Mouse (Mus musculus) T-helper 17 cell (primary cell): ENCODE measurements around the gene Olfm1.

Source experiments
- in situ Hi-C, 2 experiments: fragments of 300-600 bp; cut with MboI, MseI; formaldehyde crosslinking; loops; 1 replicate in 1 of 2; 2 replicates in 1 of 2; pipeline ENCODE4 v1.15.1; 2025; ENCODE audit warnings: high pct_unique_total_duplicates in 2 of 2

Olfm1 gene

GRCm38 (mm10) chr2:28204677-28205466 lies 12.1 kb downstream of the Olfm1 start:
- in situ Hi-C loops = loop anchor here (5.0 to 10.0 kb wide), 7 partner anchors 72 to 350 kb away; no protein-coding TSS in a partner anchor

DNA sequence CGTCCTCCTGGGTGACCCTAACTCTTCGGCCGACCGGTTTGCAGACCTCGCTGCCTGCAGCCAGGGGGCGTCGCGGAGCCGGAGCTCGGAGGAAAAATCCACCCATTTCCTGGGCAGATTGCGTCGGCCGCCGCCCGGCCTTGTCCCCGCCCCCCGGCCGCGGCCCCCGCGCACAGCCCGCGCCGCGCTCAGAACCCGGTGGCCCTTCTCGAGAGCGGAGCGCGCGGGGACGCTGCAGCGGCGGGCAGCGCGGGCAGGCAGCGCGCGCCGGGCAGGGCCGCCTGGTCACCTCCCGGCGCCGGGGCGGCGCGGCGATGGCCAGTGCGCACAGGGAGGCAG lies 12.6 kb downstream of the Olfm1 start:
- in situ Hi-C loops = loop anchor here (5.0 to 10.0 kb wide), 2 partner anchors 207 to 349 kb away; no protein-coding TSS in a partner anchor

DNA sequence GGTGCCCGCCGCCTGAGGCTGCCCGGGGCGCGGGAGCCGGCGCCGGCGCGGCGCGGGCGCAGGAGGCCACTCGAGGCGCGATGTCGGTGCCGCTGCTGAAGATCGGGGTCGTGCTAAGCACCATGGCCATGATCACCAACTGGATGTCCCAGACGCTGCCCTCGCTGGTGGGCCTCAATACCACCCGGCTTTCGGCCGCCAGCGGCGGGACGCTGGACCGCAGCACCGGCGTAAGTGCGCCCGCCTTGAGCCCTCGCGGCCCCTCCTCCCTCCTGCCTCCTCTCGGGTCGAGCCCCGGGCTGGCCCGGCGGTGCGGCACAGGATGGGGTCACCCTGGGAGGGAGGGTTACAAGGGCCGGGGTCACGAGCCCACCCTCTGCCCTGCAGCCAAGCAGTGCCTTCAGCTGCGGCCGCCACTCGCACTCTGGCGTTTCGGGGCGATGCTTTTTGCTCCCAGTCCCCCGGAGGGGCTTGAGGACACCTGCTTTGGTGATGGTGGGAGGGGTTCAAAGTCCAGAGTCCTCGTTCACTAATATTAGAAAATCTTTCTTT lies 13.2 kb downstream of the Olfm1 start:
- in situ Hi-C loops = loop anchor here (5.0 to 10.0 kb wide), 2 partner anchors 206 to 349 kb away; no protein-coding TSS in a partner anchor

GRCm38 (mm10) chr2:28206472-28206871 lies 13.7 kb downstream of the Olfm1 start:
- in situ Hi-C loops = loop anchor here (5.0 to 10.0 kb wide), 2 partner anchors 206 to 348 kb away; no protein-coding TSS in a partner anchor

GRCm38 (mm10) chr2:28207200-28207750 lies 14.5 kb downstream of the Olfm1 start:
- in situ Hi-C loops = loop anchor here (5.0 to 10.0 kb wide), 2 partner anchors 205 to 348 kb away; no protein-coding TSS in a partner anchor

DNA sequence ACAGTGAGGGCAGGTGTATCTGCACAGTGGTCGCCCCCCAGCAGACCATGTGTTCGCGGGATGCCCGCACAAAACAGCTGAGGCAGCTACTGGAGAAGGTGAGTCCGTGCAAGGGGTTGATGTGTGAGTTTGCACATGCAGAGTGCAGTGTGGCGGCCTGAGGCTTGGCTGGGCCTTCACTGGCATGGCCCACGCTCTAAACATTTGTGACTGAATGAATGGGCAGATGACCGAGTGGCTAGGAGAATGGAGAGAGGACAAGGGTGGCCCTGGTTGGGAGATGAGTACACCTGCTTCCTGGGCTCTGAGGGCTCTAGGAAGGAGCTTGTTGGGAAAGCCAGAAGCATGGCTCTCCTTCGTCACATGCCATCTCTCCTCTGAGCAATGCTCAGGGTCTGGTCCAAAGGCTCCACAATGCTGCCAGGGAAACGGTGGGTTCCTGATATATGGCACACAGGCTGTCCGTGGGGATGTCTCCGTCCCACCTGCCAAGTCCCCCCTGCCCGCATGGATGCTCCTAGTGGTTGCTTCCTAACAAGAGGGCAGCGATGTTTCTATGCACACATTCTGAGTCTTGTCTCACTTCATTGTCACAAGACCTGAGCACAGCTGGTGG lies 15.4 kb downstream of the Olfm1 start:
- in situ Hi-C loops = loop anchor here (5.0 to 10.0 kb wide), 2 partner anchors 204 to 347 kb away; no protein-coding TSS in a partner anchor

- in situ Hi-C loops = loop anchor here (5.0 to 10.0 kb wide), 2 partner anchors 203 to 346 kb away; no protein-coding TSS in a partner anchor
Measured at GRCm38 (mm10) chr2:28209211-28209610, 16.4 kb downstream of the Olfm1 start.

DNA sequence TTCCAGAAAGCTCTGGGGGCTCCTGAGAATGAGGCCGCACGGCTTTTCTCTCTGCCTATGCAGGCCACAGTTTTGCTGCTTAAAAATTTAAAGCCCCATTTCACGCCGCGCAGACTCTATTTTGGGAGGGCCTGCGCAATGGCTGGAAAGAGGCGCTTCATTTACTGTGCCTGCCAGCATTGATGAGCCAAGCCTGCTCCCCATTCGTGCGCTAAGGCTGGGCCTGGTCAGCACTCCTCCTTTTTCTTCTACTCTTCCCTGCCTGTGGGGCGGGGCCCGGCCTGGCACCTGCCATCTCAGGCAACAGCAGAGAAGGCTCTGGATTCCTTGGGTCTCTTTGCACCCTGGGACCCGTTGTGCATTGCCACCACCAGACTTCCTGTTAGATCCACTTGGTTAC lies 16.9 kb downstream of the Olfm1 start:
- in situ Hi-C loops = loop anchor here (5.0 to 10.0 kb wide), 2 partner anchors 203 to 345 kb away; no protein-coding TSS in a partner anchor

DNA sequence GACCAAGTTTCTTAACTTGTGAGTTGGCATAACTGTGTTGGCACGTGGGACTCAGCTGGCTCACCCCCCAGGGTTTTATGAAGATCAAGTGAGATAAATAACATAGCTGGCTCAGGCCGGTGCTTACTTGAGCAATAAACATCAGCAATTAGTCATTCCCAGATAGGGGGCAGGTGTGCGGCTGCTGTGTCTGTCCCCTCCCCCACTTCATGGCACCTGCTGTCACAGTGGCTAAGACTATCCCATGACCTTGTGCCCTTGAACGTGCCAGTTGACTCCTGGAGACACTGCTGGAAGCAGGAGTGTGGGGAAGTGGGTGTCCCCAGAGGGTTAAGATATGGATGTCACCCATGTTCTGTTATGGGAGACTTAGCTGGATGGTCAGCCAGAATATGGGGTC lies 17.5 kb downstream of the Olfm1 start:
- in situ Hi-C loops = no loop called here

DNA sequence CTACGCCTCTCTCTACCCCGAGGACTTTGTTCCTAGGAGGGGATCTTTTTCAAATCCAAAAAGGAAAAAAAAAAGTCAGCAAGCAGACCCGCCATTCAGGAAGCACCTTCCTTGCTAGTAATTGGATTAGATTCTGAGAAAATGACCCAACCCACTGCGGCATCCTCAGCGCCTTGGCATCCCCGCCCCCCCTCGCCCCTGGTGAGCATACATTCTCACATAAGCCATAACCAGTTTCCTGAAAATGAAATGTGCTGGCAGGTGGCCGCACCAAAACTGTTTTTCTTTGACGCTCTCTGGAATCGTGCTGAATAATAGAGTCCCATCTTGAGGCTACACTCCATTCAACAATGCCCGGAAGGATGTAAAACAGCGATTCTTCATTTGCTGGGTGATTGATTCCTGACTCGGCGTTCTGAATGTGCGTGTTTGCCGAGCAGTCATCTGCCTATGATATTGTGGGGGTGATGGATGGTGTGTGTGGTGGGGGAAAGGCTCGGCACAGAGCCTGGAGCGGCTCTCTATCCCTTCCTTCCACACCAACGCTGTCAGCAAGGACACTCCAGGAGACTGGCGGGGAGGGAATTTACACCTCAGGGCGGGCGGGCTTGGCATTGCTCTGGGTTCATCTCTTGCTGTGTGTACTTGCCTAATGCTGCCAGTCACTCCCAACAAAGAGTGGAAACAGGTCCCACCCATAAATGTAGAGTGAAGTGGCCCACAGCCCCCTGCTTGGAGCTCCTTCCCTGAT lies 18.9 kb downstream of the Olfm1 start:
- in situ Hi-C loops = no loop called here

GRCm38 (mm10) chr2:28212911-28213310 lies 20.1 kb downstream of the Olfm1 start:
- in situ Hi-C loops = no loop called here

DNA sequence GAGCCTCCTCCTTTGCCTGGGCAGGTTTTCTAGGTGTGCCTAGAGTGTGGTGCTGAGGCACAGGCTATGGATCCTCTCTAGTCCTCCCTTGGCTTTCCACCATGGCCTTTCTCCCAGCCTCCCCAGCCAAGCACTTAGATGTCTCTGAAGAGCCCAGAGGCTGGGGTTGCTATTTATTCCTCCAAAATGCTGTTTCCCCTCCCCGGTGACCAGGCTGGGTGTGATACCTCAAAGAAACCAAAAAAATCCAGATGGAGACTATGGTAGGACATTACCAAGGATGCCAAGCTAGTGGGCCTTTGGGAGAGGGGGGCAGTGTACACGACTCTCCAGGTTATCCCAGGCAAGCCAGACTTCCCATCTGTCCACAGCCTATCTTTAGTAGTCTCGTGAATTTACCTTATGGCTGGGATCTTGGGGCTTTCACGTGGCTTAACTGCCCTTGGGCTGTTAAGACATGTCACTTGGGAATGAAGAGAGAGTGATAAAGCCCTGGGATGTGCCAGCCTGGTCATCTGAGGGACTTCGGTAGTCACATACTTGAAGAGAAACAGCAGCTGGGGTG lies 23.5 kb downstream of the Olfm1 start:
- in situ Hi-C loops = no loop called here

DNA sequence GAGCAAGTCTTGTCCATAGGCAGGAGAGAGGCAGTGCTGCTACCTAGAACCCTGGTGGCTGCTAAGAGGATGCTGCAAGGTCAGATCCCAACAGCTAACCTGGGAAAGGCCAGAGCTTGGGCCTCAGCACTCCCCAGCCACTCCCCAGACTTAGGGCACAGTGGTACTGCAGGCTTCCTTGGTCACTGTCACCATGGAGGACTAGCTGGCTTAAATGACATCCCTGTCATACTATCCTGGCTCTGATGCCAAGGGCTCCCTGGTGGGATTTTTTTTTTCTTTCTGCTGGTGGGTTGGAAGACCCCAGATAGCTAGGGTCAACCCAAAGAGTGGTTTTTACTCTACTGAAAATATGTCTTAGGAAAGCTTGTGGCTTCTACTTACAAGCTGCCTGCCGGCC lies 25.0 kb downstream of the Olfm1 start:
- in situ Hi-C loops = no loop called here

DNA sequence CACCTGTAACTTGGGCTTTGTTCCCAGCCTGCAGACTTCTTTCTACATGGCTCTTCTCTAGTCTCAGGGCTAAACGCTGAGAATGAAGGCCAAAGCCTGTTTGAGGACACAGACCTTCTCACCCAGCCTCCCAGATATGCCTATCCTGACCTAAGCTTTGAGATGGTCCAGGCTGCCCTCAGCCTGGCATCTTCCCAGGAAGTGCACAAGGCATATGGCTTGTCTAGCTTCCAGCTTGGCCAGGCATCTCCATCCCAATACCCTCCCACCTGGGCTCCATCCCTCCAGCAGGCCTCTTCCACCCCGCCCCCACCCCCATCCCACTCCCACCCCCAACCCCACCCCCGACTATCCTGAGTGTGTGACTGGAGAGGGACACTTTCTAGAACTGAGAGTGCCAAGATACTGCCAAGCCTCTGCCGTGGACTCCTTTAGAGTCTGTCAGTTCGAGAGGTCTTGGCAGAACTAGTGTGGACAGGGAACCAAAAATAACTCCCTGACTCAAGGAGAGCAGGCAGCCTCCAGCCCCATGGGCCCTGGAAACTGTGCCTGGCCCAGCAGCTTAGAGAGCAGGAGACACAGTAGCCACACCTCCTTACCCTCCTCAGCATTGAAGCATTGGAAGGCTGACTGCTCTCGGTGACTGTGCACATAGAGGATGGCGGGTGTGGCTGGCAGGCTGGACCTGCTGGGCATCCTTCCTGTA lies 26.0 kb downstream of the Olfm1 start:
- in situ Hi-C loops = no loop called here

GRCm38 (mm10) chr2:28219625-28220024 lies 26.8 kb downstream of the Olfm1 start:
- in situ Hi-C loops = no loop called here

GRCm38 (mm10) chr2:28221803-28222202 lies 29.0 kb downstream of the Olfm1 start:
- in situ Hi-C loops = no loop called here

- in situ Hi-C loops = no loop called here
Measured at GRCm38 (mm10) chr2:28224819-28225218, 32.0 kb downstream of the Olfm1 start.

DNA sequence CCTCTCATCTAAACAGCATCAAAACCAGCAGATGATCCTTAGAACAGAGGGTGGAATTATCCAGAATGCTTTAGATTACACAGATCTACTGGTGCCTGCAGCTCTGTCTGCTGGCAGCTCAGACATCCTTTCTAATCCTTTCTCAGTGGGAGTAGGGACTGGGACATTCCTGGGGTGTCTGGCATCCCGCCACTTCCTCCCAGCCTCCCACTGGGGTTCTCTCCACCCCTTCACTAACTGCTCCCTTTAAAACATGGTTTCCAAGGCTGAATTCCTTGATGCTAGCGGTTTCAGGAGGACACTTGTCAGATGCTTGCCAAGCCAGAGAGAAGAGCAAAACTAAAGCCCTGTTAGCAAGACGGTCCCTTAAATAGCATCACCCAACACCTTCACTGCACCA lies 33.1 kb downstream of the Olfm1 start:
- in situ Hi-C loops = no loop called here

- in situ Hi-C loops = no loop called here
Measured at GRCm38 (mm10) chr2:28226971-28227370, 34.2 kb downstream of the Olfm1 start.

GRCm38 (mm10) chr2:28227589-28228191 lies 34.9 kb downstream of the Olfm1 start:
- in situ Hi-C loops = no loop called here
